Mouse (Mus musculus) c-Kit-negative CD71-positive TER-119-positive erythroid progenitor cells, embryonic 14.5 days (primary cell): ENCODE results near the gene Cd200r2.
"Not testable (repeated sequence)": the region's sequence is repeated elsewhere in the genome, so short reads cannot be mapped to it uniquely, and the experiment has no call there.

ENCODE experiments used
- DNase-seq: peaks from one replicate; pipeline ENCODE4 v3.0.0-alpha.2; 2013; ENCODE audit warnings: low read depth, low spot score

The Cd200r2 gene

GRCm38 (mm10) chr16:44866797-44867196 lies at the start of gene Cd200r2:
Gene Cd200r2, plus strand, starts transcription at chr16:44867097.
- no peak for DNase-seq

GRCm38 (mm10) chr16:44818010-44818409 lies 48.9 kb upstream of the Cd200r2 start:
- DNase-seq: no peak

- DNase-seq: no peak
Measured at GRCm38 (mm10) chr16:44820545-44820944, 46.4 kb upstream of the Cd200r2 start.

- no peak for DNase-seq
Measured at GRCm38 (mm10) chr16:44832286-44832685, 34.6 kb upstream of the Cd200r2 start.

GRCm38 (mm10) chr16:44833189-44833588 lies 33.7 kb upstream of the Cd200r2 start:
- DNase-seq: not testable (repeated sequence)

GRCm38 (mm10) chr16:44875178-44875577 lies 8.3 kb downstream of the Cd200r2 start:
- no peak for DNase-seq

GRCm38 (mm10) chr16:44876625-44877024 lies 9.7 kb downstream of the Cd200r2 start:
- no peak for DNase-seq

- no peak for DNase-seq
Measured at GRCm38 (mm10) chr16:44877595-44877994, 10.7 kb downstream of the Cd200r2 start.

GRCm38 (mm10) chr16:44890814-44891213 lies 23.9 kb downstream of the Cd200r2 start:
- DNase-seq: no peak

- no peak for DNase-seq
Measured at GRCm38 (mm10) chr16:44932016-44932415, 65.1 kb downstream of the Cd200r2 start.

GRCm38 (mm10) chr16:44943468-44943867 lies 76.6 kb downstream of the Cd200r2 start, which contains the start of gene Cd200r3:
Gene Cd200r3, plus strand, starts transcription at chr16:44943678.
- DNase-seq: no peak

GRCm38 (mm10) chr16:44951360-44952114 lies 84.6 kb downstream of the Cd200r2 start:
- DNase-seq: no peak

GRCm38 (mm10) chr16:44962296-44962695 lies 95.4 kb downstream of the Cd200r2 start:
- no peak for DNase-seq

GRCm38 (mm10) chr16:44962777-44963176 lies 95.9 kb downstream of the Cd200r2 start:
- no peak for DNase-seq

- no peak for DNase-seq
Measured at GRCm38 (mm10) chr16:44964526-44965374, 97.9 kb downstream of the Cd200r2 start.

- DNase-seq: no peak
Measured at GRCm38 (mm10) chr16:44965428-44965827, 98.5 kb downstream of the Cd200r2 start.
